Mouse (Mus musculus): ENCODE results near the gene Topors.
"Not testable (repeated sequence)": the region's sequence is repeated elsewhere in the genome, so short reads cannot be mapped to it uniquely, and the experiment has no call there.

Gene Topors

GRCm38 (mm10) chr4:40269430-40270032, at the start of gene Topors, which contains the start of gene Smim27:
TSS of gene Topors (minus strand) at chr4:40269850.
TSS of gene Smim27 (plus strand) at chr4:40269579.
- DNase-seq: peak; percentile 96

GRCm38 (mm10) chr4:40317404-40317803, 47.8 kb upstream of the Topors start:
- DNase-seq: no peak

GRCm38 (mm10) chr4:40313026-40313425, 43.4 kb upstream of the Topors start:
- DNase-seq: no peak

- no peak for DNase-seq
Observed at GRCm38 (mm10) chr4:40312213-40312612, 42.6 kb upstream of the Topors start.

- DNase-seq: no peak
Observed at GRCm38 (mm10) chr4:40310796-40311383, 41.2 kb upstream of the Topors start.

- no peak for DNase-seq
Observed at GRCm38 (mm10) chr4:40309682-40310081, 40.0 kb upstream of the Topors start.

GRCm38 (mm10) chr4:40302445-40303125, 32.9 kb upstream of the Topors start:
- DNase-seq: no peak

GRCm38 (mm10) chr4:40301076-40301789, 31.6 kb upstream of the Topors start:
- DNase-seq: peak; percentile 87

GRCm38 (mm10) chr4:40299169-40299568, 29.5 kb upstream of the Topors start:
- no peak for DNase-seq

GRCm38 (mm10) chr4:40291511-40291910, 21.9 kb upstream of the Topors start:
- not testable (repeated sequence) for DNase-seq

DNA sequence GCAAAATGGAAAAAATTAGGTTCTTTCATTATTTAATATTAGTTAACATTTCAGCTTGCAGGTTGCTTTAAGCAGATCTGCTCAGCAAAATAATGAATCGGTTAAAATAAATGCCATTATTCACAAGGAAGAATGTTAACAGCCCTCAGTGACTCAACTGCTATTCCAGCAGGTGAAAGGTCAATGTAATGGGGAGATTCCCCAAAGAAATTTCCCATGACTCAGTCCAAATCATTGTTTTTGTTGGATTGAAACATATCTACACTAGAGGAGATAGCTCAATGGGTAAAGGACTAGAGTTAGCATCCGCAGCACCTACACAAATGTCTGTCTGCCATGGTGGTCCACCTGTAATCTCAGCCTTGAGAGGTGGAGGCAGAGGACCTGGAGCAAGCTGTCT, 19.4 kb upstream of the Topors start:
- DNase-seq: no peak

DNA sequence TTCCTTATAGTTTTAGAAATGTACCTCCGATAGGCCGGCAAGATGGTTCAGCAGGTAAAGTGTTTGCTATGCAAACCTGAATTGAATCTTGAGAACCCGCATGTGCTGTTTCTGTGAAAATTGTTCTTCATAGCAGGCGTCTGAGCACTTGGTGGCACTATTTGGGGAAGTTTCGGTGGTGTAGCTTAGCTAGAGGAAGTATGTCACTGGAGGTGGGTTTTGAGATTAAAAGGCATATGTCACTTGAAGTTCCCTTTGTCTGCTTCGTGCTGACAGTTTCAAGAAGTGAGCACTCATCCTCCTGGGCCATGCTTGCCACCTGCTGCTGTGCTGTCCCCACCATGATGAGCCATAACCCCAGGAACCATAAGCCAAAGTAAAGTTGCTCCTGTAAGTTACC, 17.8 kb upstream of the Topors start:
- no peak for DNase-seq

DNA sequence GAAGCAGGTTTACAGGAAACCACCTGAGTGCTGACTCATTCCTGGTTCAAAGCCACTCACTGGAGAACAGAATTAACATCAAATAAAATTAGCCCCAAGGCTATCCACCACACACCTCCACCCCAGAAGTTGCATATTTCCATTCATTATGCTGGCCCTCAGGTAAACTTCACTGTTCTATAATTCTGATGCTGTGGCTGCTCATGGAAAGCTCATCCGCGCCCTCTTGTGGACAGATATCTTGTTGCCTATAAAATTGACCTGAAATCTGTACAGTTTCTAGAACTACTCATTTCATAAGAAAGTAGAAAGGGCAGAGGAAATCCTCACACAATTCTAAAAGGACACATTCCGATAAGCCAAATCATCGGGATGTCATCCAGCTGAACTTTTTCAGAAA, 15.9 kb upstream of the Topors start:
- peak; percentile 68 for DNase-seq

GRCm38 (mm10) chr4:40279276-40279900, 9.7 kb upstream of the Topors start, which contains the start of gene Ndufb6:
TSS of gene Ndufb6 (minus strand) at chr4:40279421.
- peak; percentile 93 for DNase-seq

GRCm38 (mm10) chr4:40278880-40279275, 9.2 kb upstream of the Topors start:
- DNase-seq: no peak

DNA sequence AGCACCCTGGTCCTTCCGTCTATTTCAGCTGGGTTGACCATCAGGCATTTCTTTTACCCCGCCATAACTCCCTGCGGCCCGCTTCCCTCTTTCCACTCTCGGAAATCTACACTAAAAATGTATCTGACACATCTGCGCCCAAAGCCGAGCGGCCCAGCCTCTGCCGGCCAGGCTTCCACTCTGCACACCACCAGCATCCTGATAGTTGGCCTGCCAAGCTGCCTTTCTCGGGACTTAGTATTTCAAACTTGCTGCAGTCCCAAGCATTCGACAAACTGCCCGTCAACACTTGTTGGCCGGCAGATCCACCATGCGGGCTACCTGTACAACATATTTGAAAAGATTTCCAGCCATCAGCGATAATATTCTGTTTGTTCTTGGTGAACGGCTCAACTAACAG, 815 bp downstream of the Topors start:
- DNase-seq: no peak

DNA sequence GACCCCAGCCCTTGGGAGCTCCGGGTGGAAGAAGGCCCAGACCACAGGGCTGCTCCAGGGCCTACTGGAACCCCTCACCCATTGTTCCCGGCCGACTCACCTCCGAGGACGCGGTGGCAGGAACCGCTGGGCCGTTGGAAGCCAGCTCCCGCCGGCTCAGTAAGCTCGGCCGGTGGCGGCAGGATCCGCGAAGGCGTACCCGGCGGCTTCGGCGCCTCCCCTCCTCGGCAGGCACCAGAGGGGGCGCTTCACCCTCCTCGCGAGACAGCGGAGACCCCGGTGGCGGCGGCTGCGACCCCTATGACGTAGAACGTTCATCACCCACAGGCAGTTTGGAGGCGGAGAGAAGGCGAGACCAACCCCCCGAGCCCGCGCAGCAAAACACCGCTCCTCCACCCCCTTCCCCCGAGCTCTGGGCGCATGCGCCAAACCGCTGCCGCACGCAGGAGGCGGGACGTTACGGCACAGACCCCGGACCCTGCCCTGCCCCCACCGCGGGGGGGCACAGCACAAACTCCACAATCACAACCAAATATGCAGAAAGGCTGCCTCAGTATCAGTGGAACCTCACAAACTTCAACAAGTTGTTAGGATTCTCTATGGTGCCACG, 1.3 kb downstream of the Topors start:
- peak; percentile 92 for DNase-seq

DNA sequence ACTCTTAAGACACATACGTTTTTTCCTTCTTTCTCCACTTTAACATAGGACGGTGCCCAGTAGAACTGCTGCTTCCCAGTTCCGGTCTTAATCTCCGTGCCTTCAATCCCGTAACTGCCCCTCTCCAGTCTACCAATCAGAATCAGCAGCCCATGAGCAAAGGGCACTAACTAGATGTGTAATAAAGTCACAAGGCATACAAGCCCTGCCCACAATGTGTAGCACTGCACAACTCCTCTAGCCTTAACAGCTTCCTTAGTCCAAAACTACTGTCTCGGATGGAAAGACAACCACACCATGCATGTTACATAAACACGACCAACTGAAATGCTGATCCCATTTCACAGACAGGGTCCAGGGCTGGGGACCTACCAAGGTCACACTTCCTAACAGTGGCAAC, 2.0 kb downstream of the Topors start:
- peak; percentile 12 for DNase-seq

DNA sequence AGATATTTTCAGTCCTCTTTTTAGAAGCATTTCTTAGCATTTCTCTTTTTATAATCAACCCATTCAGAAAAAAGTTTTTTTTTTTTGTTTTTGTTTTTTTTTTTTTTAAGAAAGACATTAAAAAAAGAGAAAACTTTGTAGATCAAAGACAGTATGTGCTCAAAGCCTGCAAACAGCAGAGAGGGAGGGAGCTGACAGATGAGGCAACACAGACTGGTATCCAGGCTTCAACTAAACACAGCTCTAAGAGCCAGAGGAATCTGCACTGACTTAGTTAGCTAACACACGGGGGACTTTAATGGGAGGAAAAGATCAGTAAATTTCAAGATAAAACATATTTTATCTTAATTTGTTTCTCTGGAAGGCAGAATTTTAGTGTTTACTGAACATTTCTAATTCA, 5.3 kb downstream of the Topors start:
- no peak for DNase-seq

DNA sequence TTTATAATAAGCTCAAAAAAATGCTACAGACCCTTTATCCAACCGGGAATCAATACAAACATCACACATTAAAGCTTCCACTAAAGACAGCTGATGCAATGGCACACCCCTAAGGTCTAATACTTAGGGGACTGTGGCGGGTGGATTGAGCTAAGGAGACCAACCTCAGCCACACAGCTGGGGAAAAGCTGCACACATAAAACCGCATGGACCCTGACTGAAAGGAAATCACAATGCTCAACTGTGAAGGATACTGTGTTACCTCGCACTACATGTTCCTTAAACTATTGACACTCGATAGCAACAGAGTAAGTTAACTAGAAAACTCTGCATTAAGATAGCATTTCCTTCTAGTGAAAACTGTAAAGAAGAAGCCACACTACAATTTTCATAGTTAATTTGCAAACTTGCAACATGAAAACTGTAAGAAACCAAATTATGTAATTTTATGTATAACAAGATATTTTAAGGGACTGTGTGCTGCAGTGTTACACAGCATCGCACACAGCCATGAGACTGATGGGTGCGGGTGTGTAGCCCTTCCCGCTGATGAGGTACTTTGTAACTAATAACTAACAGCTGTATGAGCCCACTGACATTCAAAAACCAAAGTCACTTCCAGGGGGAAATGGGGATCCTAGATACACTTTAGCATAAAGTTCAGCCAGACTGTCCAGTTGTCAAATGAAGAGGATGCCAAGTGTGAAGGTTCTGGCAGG, 15.1 kb downstream of the Topors start:
- no peak for DNase-seq

DNA sequence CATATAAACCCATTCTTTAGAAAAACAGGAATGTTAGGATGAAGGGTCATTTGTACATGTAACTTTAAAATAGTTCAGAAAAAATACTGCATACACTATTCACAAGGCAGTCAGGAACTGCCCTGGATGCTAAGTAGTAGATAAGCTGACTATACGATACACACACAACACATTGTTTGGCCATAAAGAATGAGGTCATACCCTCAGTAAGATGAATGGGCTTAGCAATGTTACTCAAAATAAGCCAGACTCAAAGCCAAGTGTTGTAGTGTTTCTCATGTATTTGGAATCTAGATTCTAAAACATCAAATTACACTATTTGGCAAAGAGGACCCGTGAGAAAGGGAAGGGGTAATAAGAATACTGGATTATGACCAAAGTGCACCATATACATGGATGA, 15.9 kb downstream of the Topors start:
- DNase-seq: no peak

DNA sequence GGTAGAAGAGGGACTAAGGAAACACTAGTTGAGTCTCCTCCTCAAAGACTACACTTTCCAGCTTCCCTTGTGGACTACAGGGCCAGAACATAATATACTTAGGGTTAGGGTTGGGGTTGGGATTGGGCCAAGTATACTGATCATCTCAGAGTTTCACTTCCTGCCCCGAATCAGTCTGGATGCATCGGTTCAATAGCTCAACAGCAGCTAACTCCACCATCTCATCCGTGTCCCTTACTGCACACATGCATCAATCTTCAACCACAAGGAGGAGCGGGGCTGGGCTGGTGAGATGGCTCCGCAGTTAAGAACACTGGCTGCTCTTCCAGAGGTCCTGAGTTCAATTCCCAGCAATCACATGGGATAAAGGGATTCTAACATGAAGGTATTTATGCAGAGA, 18.7 kb downstream of the Topors start:
- DNase-seq: no peak

All from right cerebral cortex, adult 18-20 months (tissue).